Mouse (Mus musculus): ENCODE data around the gene Cbarp. TPM values are rescaled to one million over a fixed set of nuclear protein-coding genes. Genes with fewer than 3 reads are reported as not detected.

The Cbarp gene
- polyA plus RNA-seq, 1 experiment from 2014 or later = 4.7 TPM

DNA sequence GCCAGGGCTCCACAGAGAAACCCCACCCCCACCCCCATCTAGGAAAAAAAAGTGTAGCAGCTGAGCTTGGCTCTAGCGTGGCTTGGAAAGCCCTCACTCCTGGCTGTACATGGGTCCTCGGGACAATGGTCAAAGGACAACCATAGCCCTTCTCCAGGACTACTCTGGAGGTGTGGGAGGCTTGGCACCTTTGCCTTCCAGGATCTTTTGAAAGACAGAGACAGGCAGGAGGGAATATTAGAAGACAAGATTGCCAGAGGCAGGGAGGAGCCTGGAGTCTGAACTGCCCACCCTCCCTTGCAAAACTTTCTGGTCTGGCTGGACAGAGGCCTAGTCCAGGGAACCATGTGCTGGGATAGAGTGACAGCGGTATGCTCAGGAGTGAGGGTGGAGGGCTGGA lies 46.0 kb downstream of the Cbarp start:
- TF ChIP-seq CTCF (IDR thresholded peaks at IDR 0.05; ENCODE audit: low read depth) = no peak
- Histone ChIP-seq H3K4me1 (replicated peaks; ENCODE audit: insufficient read depth, low read length) (peaks cover 41% of the 10 kb centered on the region), H3K4me3 (replicated peaks; ENCODE audit: low read depth, low read length) (no peak overlapping the region), H3K4me2 (ENCODE audit: low read length) (no peak overlapping the region), H3K27ac (peak overlapping the region; percentile 36; the same call in 1 of the 2 replicates), H3K9ac (ENCODE audit: low read depth, low read length) (0 out of 2 replicates have a peak overlapping the region, but pooled peaks have one; percentile 35), H3K36me3 (ENCODE audit: insufficient read depth, low read length) (no peaks in the 10 kb centered on the region), H3K9me3 (replicated peaks; ENCODE audit: low read length) (no peaks in the 10 kb centered on the region), H3K27me3 (ENCODE audit: insufficient read depth, low read length) (no peaks in the 10 kb centered on the region)
- ATAC-seq (replicated peaks; ENCODE audit: low FRiP score, low read depth) (0 out of 2 replicates have a peak, but pooled peaks have one; percentile 40), DNase-seq (ENCODE audit: low spot score) (no peak)
- 55% methylated on average over 3 of the region's 3 CpGs for WGBS

DNA sequence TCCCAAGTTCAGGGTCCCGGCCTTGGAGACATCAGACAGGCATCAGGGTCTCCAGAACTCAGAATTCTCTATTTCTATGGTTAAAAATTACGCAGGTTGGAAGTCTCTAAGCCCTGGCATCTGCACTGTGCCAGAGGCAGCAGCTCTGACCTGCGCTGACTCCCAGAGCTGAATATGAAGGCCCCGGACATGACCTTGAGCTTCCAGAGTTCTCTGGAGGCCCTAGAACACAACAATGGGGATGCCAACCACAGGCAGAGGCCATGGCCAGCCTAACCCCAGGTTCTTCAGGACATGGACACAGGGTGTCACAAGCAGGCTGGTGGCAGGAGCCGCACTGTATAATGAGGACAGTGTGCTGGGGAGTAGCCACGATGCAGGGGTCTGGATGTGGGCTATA lies 46.5 kb downstream of the Cbarp start:
- no peaks in the 10 kb centered on the region for H3K36me3 ChIP-seq (ENCODE audit: insufficient read depth, low read length)
- ATAC-seq (replicated peaks; ENCODE audit: low FRiP score, low read depth) (no peak), DNase-seq (ENCODE audit: low spot score) (no peak)
- H3K27ac ChIP-seq = no peak overlapping the region
- no peaks in the 10 kb centered on the region for H3K27me3 ChIP-seq (ENCODE audit: insufficient read depth, low read length)
- H3K4me1 ChIP-seq (replicated peaks; ENCODE audit: insufficient read depth, low read length) = peaks cover 38% of the 10 kb centered on the region
- no peak overlapping the region for H3K4me2 ChIP-seq (ENCODE audit: low read length)
- 86% methylated on average over 6 of the region's 6 CpGs for WGBS
- no peak overlapping the region for H3K4me3 ChIP-seq (replicated peaks; ENCODE audit: low read depth, low read length)
- no peak overlapping the region for H3K9ac ChIP-seq (ENCODE audit: low read depth, low read length)
- TF ChIP-seq CTCF (IDR thresholded peaks at IDR 0.05; ENCODE audit: low read depth) = no peak
- no peaks in the 10 kb centered on the region for H3K9me3 ChIP-seq (replicated peaks; ENCODE audit: low read length)

DNA sequence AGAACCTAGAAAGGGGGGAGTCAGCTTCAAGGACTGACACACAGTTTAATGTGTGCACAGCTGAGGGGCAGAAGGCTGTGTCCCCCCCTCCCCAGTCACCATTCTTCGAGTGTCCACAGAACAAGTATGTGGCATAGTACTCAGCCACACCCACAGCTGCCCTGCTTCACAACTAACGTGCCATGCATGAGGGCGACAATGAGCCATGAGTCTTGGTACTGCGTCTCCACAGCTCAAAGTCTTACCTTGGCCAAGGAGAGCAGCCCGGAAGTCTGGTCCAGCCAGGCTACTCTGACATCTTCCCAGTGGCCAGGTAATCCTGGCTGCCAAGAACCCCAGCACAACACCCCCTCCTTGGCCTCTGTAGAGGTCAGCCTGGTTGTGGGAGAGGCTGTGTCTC lies 47.9 kb downstream of the Cbarp start:
- Histone ChIP-seq H3K4me2 (ENCODE audit: low read length) (no peak overlapping the region), H3K27ac (peak overlapping the region; percentile 31; the same call in 1 of the 2 replicates), H3K27me3 (ENCODE audit: insufficient read depth, low read length) (no peaks in the 10 kb centered on the region), H3K9ac (ENCODE audit: low read depth, low read length) (no peak overlapping the region), H3K4me3 (replicated peaks; ENCODE audit: low read depth, low read length) (no peak overlapping the region), H3K4me1 (replicated peaks; ENCODE audit: insufficient read depth, low read length) (peaks cover 32% of the 10 kb centered on the region), H3K9me3 (replicated peaks; ENCODE audit: low read length) (no peaks in the 10 kb centered on the region), H3K36me3 (ENCODE audit: insufficient read depth, low read length) (no peaks in the 10 kb centered on the region)
- ATAC-seq (replicated peaks; ENCODE audit: low FRiP score, low read depth) (no peak), DNase-seq (ENCODE audit: low spot score) (no peak)
- no peak for TF ChIP-seq CTCF (IDR thresholded peaks at IDR 0.05; ENCODE audit: low read depth)
- 74% methylated on average over 5 of the region's 5 CpGs for WGBS

DNA sequence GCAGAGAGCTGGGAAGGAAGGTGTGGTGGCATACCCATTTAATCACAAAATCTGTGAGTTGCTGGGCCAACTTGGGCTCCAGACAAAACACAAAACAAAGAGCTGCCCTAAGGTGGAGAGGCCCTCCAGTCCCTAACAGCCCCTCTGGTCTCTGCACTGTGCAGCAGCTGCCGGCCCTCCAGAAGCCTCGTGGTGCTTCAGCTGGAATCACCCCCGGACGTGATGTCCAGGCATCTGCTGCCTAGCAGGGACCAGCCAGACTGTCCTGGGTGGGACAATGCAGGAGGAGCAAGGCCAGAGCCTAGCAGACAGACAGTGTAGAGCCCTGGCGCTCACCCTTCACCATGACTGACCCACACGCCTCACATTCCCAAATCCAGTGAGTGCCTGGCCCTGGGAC lies 49.1 kb downstream of the Cbarp start:
- DNase-seq (ENCODE audit: low spot score) (no peak), ATAC-seq (replicated peaks; ENCODE audit: low FRiP score, low read depth) (no peak)
- peaks cover 21% of the 10 kb centered on the region; the same call in 1 of the 2 replicates for H3K4me1 ChIP-seq (replicated peaks; ENCODE audit: insufficient read depth, low read length)
- H3K27ac ChIP-seq = no peak overlapping the region
- H3K36me3 ChIP-seq (ENCODE audit: insufficient read depth, low read length) = no peaks in the 10 kb centered on the region
- 0 out of 2 replicates have a peak overlapping the region, but pooled peaks have one; percentile 18 for H3K9ac ChIP-seq (ENCODE audit: low read depth, low read length)
- no peak overlapping the region for H3K4me2 ChIP-seq (ENCODE audit: low read length)
- WGBS = 89% methylated on average over 6 of the region's 6 CpGs
- no peaks in the 10 kb centered on the region for H3K9me3 ChIP-seq (replicated peaks; ENCODE audit: low read length)
- no peaks in the 10 kb centered on the region for H3K27me3 ChIP-seq (ENCODE audit: insufficient read depth, low read length)
- no peak overlapping the region for H3K4me3 ChIP-seq (replicated peaks; ENCODE audit: low read depth, low read length)
- TF ChIP-seq CTCF (IDR thresholded peaks at IDR 0.05; ENCODE audit: low read depth) = no peak

DNA sequence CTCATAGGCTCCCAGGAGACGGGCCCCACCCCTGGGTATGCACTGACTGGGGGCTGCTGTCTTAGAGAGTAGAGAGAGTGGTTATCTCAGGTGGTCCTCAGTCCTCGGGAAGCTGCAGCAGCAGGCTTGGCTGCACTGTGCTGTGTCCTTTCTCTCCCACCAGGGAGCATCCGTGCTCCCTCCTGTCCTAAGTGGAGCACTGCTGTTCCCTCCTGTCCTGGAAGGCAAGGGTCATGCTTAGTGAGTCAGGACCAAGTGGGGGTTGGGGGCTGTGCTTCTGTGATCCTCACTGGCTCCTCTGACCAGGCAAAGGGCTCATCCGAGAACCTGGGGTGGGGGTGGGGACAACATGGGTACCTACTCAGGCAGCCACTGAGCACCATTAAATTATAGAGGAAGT lies 51.5 kb downstream of the Cbarp start:
- Histone ChIP-seq H3K9me3 (replicated peaks; ENCODE audit: low read length) (no peaks in the 10 kb centered on the region), H3K4me1 (replicated peaks; ENCODE audit: insufficient read depth, low read length) (peaks cover 17% of the 10 kb centered on the region; the same call in 1 of the 2 replicates), H3K36me3 (ENCODE audit: insufficient read depth, low read length) (0 out of 2 replicates have a peak, but pooled peaks cover 4% of the 10 kb centered on the region), H3K4me3 (replicated peaks; ENCODE audit: low read depth, low read length) (no peak overlapping the region), H3K27me3 (ENCODE audit: insufficient read depth, low read length) (no peaks in the 10 kb centered on the region), H3K9ac (ENCODE audit: low read depth, low read length) (no peak overlapping the region), H3K4me2 (ENCODE audit: low read length) (no peak overlapping the region), H3K27ac (no peak overlapping the region)
- WGBS = 53% methylated on average over 4 of the region's 4 CpGs
- no peak for DNase-seq (ENCODE audit: low spot score)
- ATAC-seq (replicated peaks; ENCODE audit: low FRiP score, low read depth) = peak; percentile 35; the same call in 1 of the 2 replicates
- TF ChIP-seq CTCF (IDR thresholded peaks at IDR 0.05; ENCODE audit: low read depth) = peak; percentile 49; the same call in 1 of the 2 replicates

DNA sequence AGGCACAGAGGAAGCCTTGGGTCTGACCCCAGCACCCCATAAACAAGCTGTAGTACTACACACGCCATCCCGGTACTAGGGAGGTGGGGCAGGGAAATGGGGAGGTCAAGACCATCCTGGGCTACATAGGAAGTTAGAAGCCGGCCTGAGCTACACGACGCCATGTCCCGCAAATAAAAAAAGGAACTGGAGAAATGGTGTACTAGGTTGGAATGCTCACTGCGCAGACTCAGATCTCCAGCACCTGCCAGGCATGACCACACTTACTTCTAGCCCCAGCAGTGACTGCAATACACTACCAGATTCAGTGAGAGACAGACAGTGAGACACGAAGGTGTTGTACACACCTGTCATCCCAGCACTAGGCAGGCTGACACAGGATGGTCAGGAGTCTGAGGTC lies 53.2 kb downstream of the Cbarp start:
- Histone ChIP-seq H3K4me3 (replicated peaks; ENCODE audit: low read depth, low read length) (no peak overlapping the region), H3K27me3 (ENCODE audit: insufficient read depth, low read length) (no peaks in the 10 kb centered on the region), H3K9me3 (replicated peaks; ENCODE audit: low read length) (no peaks in the 10 kb centered on the region), H3K9ac (ENCODE audit: low read depth, low read length) (no peak overlapping the region), H3K27ac (no peak overlapping the region), H3K4me1 (replicated peaks; ENCODE audit: insufficient read depth, low read length) (peaks cover 9% of the 10 kb centered on the region; the same call in 1 of the 2 replicates), H3K4me2 (ENCODE audit: low read length) (no peak overlapping the region), H3K36me3 (ENCODE audit: insufficient read depth, low read length) (0 out of 2 replicates have a peak, but pooled peaks cover 11% of the 10 kb centered on the region)
- no peak for ATAC-seq (replicated peaks; ENCODE audit: low FRiP score, low read depth)
- TF ChIP-seq CTCF (IDR thresholded peaks at IDR 0.05; ENCODE audit: low read depth) = no peak
- no peak for DNase-seq (ENCODE audit: low spot score)
- WGBS = 88% methylated on average over 8 of the region's 8 CpGs

DNA sequence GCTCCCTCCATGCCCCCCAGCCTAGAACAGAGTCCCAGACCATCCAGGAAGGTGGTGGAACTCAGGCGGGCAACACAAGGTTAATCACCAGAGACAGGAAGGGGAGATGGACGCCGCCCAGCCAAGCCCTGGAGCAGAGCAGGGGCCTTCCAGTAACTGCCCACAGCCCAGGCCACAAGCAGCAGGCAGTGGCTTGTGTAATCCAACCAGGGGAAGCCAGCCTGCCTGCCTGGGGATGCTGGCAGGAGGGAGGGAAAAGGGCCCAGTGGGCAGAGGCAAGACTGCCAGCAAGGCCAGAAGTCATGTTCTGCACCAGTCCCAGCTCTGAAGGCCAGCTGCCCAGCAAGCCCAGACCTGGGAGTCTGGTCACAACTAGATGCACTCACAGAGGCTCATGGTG lies 53.8 kb downstream of the Cbarp start:
- Histone ChIP-seq H3K27me3 (ENCODE audit: insufficient read depth, low read length) (no peaks in the 10 kb centered on the region), H3K4me3 (replicated peaks; ENCODE audit: low read depth, low read length) (no peak overlapping the region), H3K36me3 (ENCODE audit: insufficient read depth, low read length) (0 out of 2 replicates have a peak, but pooled peaks cover 17% of the 10 kb centered on the region), H3K27ac (no peak overlapping the region), H3K9ac (ENCODE audit: low read depth, low read length) (no peak overlapping the region), H3K9me3 (replicated peaks; ENCODE audit: low read length) (no peaks in the 10 kb centered on the region), H3K4me1 (replicated peaks; ENCODE audit: insufficient read depth, low read length) (peaks cover 7% of the 10 kb centered on the region; the same call in 1 of the 2 replicates), H3K4me2 (ENCODE audit: low read length) (no peak overlapping the region)
- no peak for TF ChIP-seq CTCF (IDR thresholded peaks at IDR 0.05; ENCODE audit: low read depth)
- WGBS = 45% methylated on average over 3 of the region's 3 CpGs
- ATAC-seq (replicated peaks; ENCODE audit: low FRiP score, low read depth) = no peak
- DNase-seq (ENCODE audit: low spot score) = no peak
